Mouse (Mus musculus) olfactory bulb, adult 2 months (tissue): ENCODE results near the gene Ints6.

Experiments
- CTCF ChIP-seq: fragments of 200-500 bp; IDR thresholded peaks from 2 replicates; pipeline ENCODE4 v1.5.1; 2012; ENCODE audit warnings: low read depth, mild to moderate bottlenecking, low read length, moderate library complexity; ENCODE audit not compliant: insufficient read depth
- POLR2A ChIP-seq: fragments of 200-500 bp; IDR thresholded peaks from 2 replicates; pipeline ENCODE4 v1.6.1; 2012; ENCODE audit warnings: mild to moderate bottlenecking, low read depth, low read length, moderate library complexity; ENCODE audit not compliant: insufficient read depth

GRCm38 (mm10) chr14:62775034-62775433 is 14.1 kb upstream of the Ints6 start:
- TF ChIP-seq CTCF (no peak), POLR2A (no peak)
